Mouse (Mus musculus) lung, embryonic 16.5 days (tissue): Measurements from ENCODE around the gene Them5. TPM values are rescaled to one million over a fixed set of nuclear protein-coding genes. Genes with fewer than 3 reads are reported as not detected.

Experiments used
- ATAC-seq: fragments of 200-750 bp; cut with Nextera tagmentation; 2 replicates; pipeline ENCODE4 v1.8.0; 2017; ENCODE audit warnings: low read depth, mild to moderate bottlenecking, moderate library complexity
- H3K27ac ChIP-seq: fragments of 300-500 bp; sonication (generic); 2 replicates; pipeline ENCODE4 v1.5.1; 2014; ENCODE audit warnings: mild to moderate bottlenecking, control low read depth, low read length
- H3K27me3 ChIP-seq: fragments of 300-500 bp; sonication (generic); 2 replicates; pipeline ENCODE4 v1.6.1; 2014; ENCODE audit warnings: low read depth, low read length, mixed read lengths; ENCODE audit not compliant: control insufficient read depth, insufficient read depth
- H3K36me3 ChIP-seq: fragments of 300-500 bp; sonication (generic); 2 replicates; pipeline ENCODE4 v1.6.1; 2014; ENCODE audit warnings: low read length; ENCODE audit not compliant: control insufficient read depth, insufficient read depth
- H3K4me1 ChIP-seq: fragments of 300-500 bp; sonication (generic); replicated peaks from 2 replicates; pipeline ENCODE4 v1.6.1; 2014; ENCODE audit warnings: low read length, mixed read lengths; ENCODE audit not compliant: control insufficient read depth, insufficient read depth
- H3K4me2 ChIP-seq: fragments of 300-500 bp; sonication (generic); 2 replicates; pipeline ENCODE4 v1.6.1; 2014; ENCODE audit warnings: low read depth, low read length, control low read depth
- H3K4me3 ChIP-seq: fragments of 300-500 bp; sonication (generic); 2 replicates; pipeline ENCODE4 v1.5.1; 2014; ENCODE audit warnings: mild to moderate bottlenecking, low read length, control low read depth
- H3K9ac ChIP-seq: fragments of 300-500 bp; sonication (generic); 2 replicates; pipeline ENCODE4 v1.6.1; 2014; ENCODE audit warnings: low read length, control low read depth
- H3K9me3 ChIP-seq: fragments of 300-500 bp; sonication (generic); 2 replicates; pipeline ENCODE4 v1.6.1; 2016; ENCODE audit warnings: low read length; ENCODE audit not compliant: control insufficient read depth
- WGBS: fragments of 180-500 bp; shearing (Covaris S2); extraction: QIAGEN DNeasy Blood & Tissue Kit; methylation state at CpG from one replicate; pipeline ENCODE4 v1.1.7; 2014; 5-methylcytosine and 5-hydroxymethylcytosine counted together
- polyA plus RNA-seq: library from polyadenylated mRNA; unstranded; fragments of >200 nt; fragmentation: Nextera tagmentation; extraction: Ambion mirVana; gene quantifications from 2 replicates; pipeline ENCODE4 v1.2.1, GENCODE M21; 2015

Gene Them5
- 0.40 and 0.73 TPM in 2 replicates for polyA plus RNA-seq

DNA sequence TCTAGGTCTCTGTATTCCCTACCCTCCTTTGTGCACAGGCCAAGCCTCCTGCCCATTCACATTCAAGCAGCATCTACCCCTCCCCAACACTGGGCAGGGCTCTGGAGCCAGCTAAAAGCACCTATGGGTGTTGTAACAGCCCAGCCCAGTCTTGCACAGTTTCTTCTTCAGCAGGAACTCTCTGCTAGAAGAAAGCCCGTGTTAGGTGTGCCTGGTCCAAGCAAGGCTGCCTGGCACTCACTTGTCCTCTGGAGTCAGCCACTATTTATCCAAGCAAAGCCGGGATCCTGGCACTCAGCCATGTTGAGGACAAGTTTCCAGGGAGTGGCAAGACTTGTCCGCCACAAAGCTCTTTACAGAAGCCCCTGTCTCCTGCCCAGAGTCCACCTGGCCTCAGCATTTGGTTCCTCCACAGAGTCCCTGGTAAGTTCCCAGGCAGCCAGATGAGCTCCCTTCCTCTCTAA is at the start of gene Them5:
TSS of gene Them5 (plus strand) at position 141 of the 464 bp plus-strand sequence.
- Histone ChIP-seq H3K4me3 (no peak within 1 kb of the TSS), H3K4me2 (no peak within 1 kb of the TSS), H3K9ac (no peak within 1 kb of the TSS), H3K4me1 (peaks cover 5% of the 10 kb centered on the region; the same call in 1 of the 2 replicates), H3K27ac (no peak within 1 kb of the TSS; the same call in 1 of the 2 replicates), H3K27me3 (no peaks in the 10 kb centered on the region), H3K36me3 (no peaks in the 10 kb centered on the region), H3K9me3 (no peaks in the 10 kb centered on the region)
- 11% methylated on average over 3 of the region's 3 CpGs for WGBS
- ATAC-seq: peak; percentile 73

GRCm38 (mm10) chr3:94305457-94305856 is 36.4 kb upstream of the Them5 start:
- ATAC-seq: no peak
- H3K9me3 ChIP-seq: no peaks in the 10 kb centered on the region
- no peak overlapping the region for H3K9ac ChIP-seq
- H3K4me2 ChIP-seq: no peak overlapping the region
- H3K27me3 ChIP-seq: no peaks in the 10 kb centered on the region
- H3K4me3 ChIP-seq: no peak overlapping the region
- H3K27ac ChIP-seq: no peak overlapping the region
- WGBS: 76% methylated on average over 1 of the region's 1 CpGs
- H3K4me1 ChIP-seq: 0 out of 2 replicates have a peak, but pooled peaks cover 4% of the 10 kb centered on the region
- H3K36me3 ChIP-seq: no peaks in the 10 kb centered on the region

- Histone ChIP-seq H3K27ac (no peak overlapping the region), H3K4me2 (no peak overlapping the region), H3K9ac (no peak overlapping the region), H3K4me3 (no peak overlapping the region), H3K36me3 (no peaks in the 10 kb centered on the region), H3K27me3 (no peaks in the 10 kb centered on the region), H3K4me1 (peaks cover 8% of the 10 kb centered on the region; the same call in 1 of the 2 replicates), H3K9me3 (no peaks in the 10 kb centered on the region)
- ATAC-seq: no peak
These were observed 34.9 kb upstream of the Them5 start for GRCm38 (mm10) chr3:94306975-94307374.

DNA sequence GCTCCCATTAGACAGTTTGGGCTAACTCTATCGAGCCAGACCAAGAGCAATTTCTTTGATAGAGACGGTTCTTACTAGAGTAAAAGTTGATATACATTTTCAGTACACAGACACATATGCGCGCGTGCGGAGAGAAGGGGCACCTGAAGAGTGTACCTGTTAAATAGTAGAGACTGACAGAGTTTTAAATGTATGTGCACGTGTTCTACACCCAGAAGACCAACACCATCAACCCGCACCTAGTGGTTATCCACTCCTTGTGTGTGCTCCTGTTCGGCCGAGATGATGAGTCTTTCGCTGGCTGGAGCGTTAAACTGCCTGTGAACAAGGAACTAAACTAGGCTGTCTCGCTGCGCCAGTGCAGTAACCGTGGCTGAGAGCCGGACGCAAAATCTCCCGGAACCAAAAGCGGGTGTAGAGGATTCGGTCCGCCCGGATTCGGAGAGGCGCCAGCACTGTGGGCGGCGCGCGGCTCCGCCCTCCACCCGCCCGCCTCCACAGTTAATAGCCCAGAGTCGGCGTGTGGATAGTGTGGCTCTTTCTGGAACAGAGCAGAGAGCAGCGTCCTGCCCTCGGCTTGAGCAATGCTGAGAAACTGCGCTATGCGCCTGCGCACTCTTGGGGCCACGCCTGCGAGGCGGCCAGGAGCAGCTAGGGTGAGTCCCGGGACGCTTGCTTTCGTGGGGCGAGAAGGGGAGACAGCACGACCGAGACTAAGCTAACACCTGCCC is 32.1 kb upstream of the Them5 start, which contains the start of gene Them4:
TSS of gene Them4 (plus strand) at position 457 of the 731 bp plus-strand sequence.
- no peaks in the 10 kb centered on the region for H3K36me3 ChIP-seq
- H3K27ac ChIP-seq: peak within 1 kb of the TSS; percentile 84
- H3K4me2 ChIP-seq: peak within 1 kb of the TSS; percentile 80
- H3K9ac ChIP-seq: peak within 1 kb of the TSS; percentile 71
- no peaks in the 10 kb centered on the region for H3K9me3 ChIP-seq
- WGBS: 2% methylated on average over 47 of the region's 47 CpGs
- ATAC-seq: peak; percentile 100
- peak within 1 kb of the TSS; percentile 67 for H3K4me3 ChIP-seq
- H3K4me1 ChIP-seq: peaks cover 8% of the 10 kb centered on the region; the same call in 1 of the 2 replicates
- no peaks in the 10 kb centered on the region for H3K27me3 ChIP-seq

DNA sequence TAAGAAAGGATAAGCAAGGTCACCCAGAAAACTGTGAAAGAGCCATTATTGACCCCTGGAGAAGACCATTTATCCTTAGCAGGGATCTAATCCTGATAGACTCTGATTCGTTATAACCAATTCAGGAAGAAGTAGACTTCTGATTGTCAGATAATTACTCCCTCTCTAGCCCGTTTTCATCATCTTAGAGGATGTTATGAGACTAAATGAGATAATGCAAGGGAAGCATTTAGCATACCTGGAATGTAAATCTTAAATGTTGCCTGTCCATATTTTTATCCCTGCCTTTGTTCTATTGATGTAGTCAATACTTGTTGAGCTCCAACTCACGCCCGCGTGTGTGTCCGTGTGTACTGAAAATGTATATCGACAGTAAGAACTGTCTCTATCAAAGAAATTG is 31.4 kb upstream of the Them5 start:
- Histone ChIP-seq H3K4me2 (peak overlapping the region; percentile 80), H3K27ac (peak overlapping the region; percentile 84), H3K36me3 (no peaks in the 10 kb centered on the region), H3K9ac (peak overlapping the region; percentile 71), H3K9me3 (no peaks in the 10 kb centered on the region), H3K4me1 (peaks cover 8% of the 10 kb centered on the region; the same call in 1 of the 2 replicates), H3K27me3 (no peaks in the 10 kb centered on the region), H3K4me3 (peak overlapping the region; percentile 67)
- ATAC-seq: no peak
- WGBS: 33% methylated on average over 7 of the region's 7 CpGs

- WGBS: 70% methylated on average over 6 of the region's 6 CpGs
- H3K27ac ChIP-seq: no peak overlapping the region
- no peak for ATAC-seq
- H3K4me2 ChIP-seq: peak overlapping the region; percentile 80
- no peaks in the 10 kb centered on the region for H3K9me3 ChIP-seq
- no peaks in the 10 kb centered on the region for H3K36me3 ChIP-seq
- H3K4me3 ChIP-seq: peak overlapping the region; percentile 67
- no peaks in the 10 kb centered on the region for H3K27me3 ChIP-seq
- H3K4me1 ChIP-seq: peaks cover 8% of the 10 kb centered on the region; the same call in 1 of the 2 replicates
- H3K9ac ChIP-seq: peak overlapping the region; percentile 51
These were observed 31.0 kb upstream of the Them5 start for GRCm38 (mm10) chr3:94310911-94311310.

DNA sequence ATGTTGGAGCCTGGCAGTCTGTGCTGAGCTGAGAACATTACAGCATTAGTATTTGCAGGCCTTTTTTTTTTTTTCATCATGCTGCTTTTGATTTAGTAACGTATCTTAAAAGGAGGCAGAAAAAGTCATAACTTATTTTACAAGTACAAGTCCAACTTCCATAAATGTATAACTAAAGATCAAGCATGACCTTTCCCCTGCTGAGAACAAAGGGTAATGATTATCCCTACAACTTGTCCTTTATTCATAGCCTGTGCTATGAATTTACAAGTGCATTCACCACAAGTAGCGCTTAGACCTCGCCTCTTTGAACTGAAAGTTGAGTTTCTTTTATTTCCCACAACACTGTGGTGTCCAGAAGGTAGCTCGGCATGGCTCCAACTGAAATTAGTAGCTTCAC is 30.5 kb upstream of the Them5 start:
- H3K27me3 ChIP-seq: no peaks in the 10 kb centered on the region
- peaks cover 8% of the 10 kb centered on the region; the same call in 1 of the 2 replicates for H3K4me1 ChIP-seq
- no peak for ATAC-seq
- no peak overlapping the region for H3K9ac ChIP-seq
- H3K27ac ChIP-seq: no peak overlapping the region
- 84% methylated on average over 4 of the region's 4 CpGs for whole genome bisulfite sequencing
- H3K36me3 ChIP-seq: no peaks in the 10 kb centered on the region
- no peak overlapping the region for H3K4me3 ChIP-seq
- H3K9me3 ChIP-seq: no peaks in the 10 kb centered on the region
- no peak overlapping the region for H3K4me2 ChIP-seq

DNA sequence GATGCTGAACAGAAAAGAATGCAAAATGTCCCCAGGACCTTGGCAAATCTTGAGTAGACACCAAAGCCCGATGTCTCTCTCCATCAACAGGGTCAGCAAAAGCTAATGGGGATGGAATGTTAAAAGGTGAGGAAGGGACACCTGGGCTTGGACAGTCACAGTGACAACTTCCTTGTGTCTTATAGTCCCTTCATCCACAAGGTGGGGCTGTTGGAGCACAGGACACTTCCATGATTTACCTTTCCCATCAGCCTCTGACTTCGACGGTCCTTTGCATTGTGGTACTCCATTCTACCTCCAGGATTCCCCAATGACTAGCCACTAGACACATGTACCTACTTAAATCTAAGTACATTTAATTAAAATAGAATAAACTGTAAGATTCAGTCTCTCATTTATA is 13.2 kb upstream of the Them5 start:
- Histone ChIP-seq H3K4me1 (no peaks in the 10 kb centered on the region), H3K27ac (no peak overlapping the region), H3K9me3 (no peaks in the 10 kb centered on the region), H3K9ac (no peak overlapping the region), H3K4me3 (no peak overlapping the region), H3K27me3 (no peaks in the 10 kb centered on the region), H3K4me2 (no peak overlapping the region), H3K36me3 (peaks cover 2% of the 10 kb centered on the region; the same call in 1 of the 2 replicates)
- 45% methylated on average over 3 of the region's 3 CpGs for WGBS
- no peak for ATAC-seq

GRCm38 (mm10) chr3:94334442-94334841 is 7.5 kb upstream of the Them5 start:
- Histone ChIP-seq H3K36me3 (peaks cover 2% of the 10 kb centered on the region; the same call in 1 of the 2 replicates), H3K27me3 (no peaks in the 10 kb centered on the region), H3K27ac (no peak overlapping the region), H3K4me1 (no peaks in the 10 kb centered on the region), H3K9ac (no peak overlapping the region), H3K4me3 (no peak overlapping the region), H3K4me2 (no peak overlapping the region), H3K9me3 (no peaks in the 10 kb centered on the region)
- ATAC-seq: no peak
- WGBS: 91% methylated on average over 4 of the region's 4 CpGs
